Mouse (Mus musculus) left cerebral cortex, adult 18-20 months (tissue): ENCODE measurements around the gene Rbm15b. TPM values are rescaled to one million over a fixed set of nuclear protein-coding genes. Genes with fewer than 3 reads are reported as not detected.

ENCODE experiments used
- DNase-seq, 2 experiments: peaks; one replicate each; pipeline ENCODE4 v3.0.0; 2021 to 2022; ENCODE audit warnings: low spot score in 2 of 2, mixed read lengths in 1 of 2
- long read RNA-seq, 2 experiments: library from polyadenylated mRNA; stranded (forward); transcript quantifications; one replicate each; pipeline ENCODE4 v2.0.0; 2021
- total RNA-seq, 2 experiments: library from RNA; stranded (reverse); gene quantifications; 2 replicates each; pipeline ENCODE4 v1.2.3; 2021

Gene Rbm15b
- total RNA-seq: 10 to 100 TPM; 56.2 to 60.2 TPM
- long read RNA-seq, experiment 1, full-length matches to known transcripts: 73 of 73 reads
- long read RNA-seq, experiment 1, partial matches to known transcripts: 0 of 73 reads
- long read RNA-seq, experiment 1, other reads (novel, unspliced or antisense): 0 of 73 reads
- long read RNA-seq, experiment 2, full-length matches to known transcripts: 56 of 56 reads
- long read RNA-seq, experiment 2, partial matches to known transcripts: 0 of 56 reads
- long read RNA-seq, experiment 2, other reads (novel, unspliced or antisense): 0 of 56 reads

GRCm38 (mm10) chr9:106886828-106887702 is at the start of gene Rbm15b:
Rbm15b (minus strand) TSS chr9:106887428.
- peak; percentile 98 to 99 for DNase-seq

GRCm38 (mm10) chr9:106934998-106935397 is 47.8 kb upstream of the Rbm15b start:
- peak in 1 of 2 experiments; percentile 20 for DNase-seq

GRCm38 (mm10) chr9:106914878-106915277 is 27.6 kb upstream of the Rbm15b start:
- no peak for DNase-seq

- no peak for DNase-seq
These were observed 26.5 kb upstream of the Rbm15b start for GRCm38 (mm10) chr9:106913759-106914158.

GRCm38 (mm10) chr9:106911624-106912023 is 24.4 kb upstream of the Rbm15b start:
- DNase-seq: no peak

- DNase-seq: no peak
These were observed 21.5 kb upstream of the Rbm15b start for GRCm38 (mm10) chr9:106908715-106909114.

GRCm38 (mm10) chr9:106908174-106908573 is 20.9 kb upstream of the Rbm15b start:
- DNase-seq: no peak

GRCm38 (mm10) chr9:106906597-106906996 is 19.4 kb upstream of the Rbm15b start:
- DNase-seq: no peak

- DNase-seq: peak in 1 of 2 experiments; percentile 51
These were observed 16.5 kb upstream of the Rbm15b start for GRCm38 (mm10) chr9:106903791-106904134.

GRCm38 (mm10) chr9:106903099-106903790 is 16.0 kb upstream of the Rbm15b start:
- DNase-seq: no peak

- DNase-seq: peak in 1 of 2 experiments; percentile 27
These were observed 14.4 kb upstream of the Rbm15b start for GRCm38 (mm10) chr9:106901596-106901995.

- DNase-seq: no peak
These were observed 11.7 kb upstream of the Rbm15b start for GRCm38 (mm10) chr9:106898901-106899300.

GRCm38 (mm10) chr9:106893327-106893726 is 6.1 kb upstream of the Rbm15b start:
- DNase-seq: no peak

GRCm38 (mm10) chr9:106892552-106892875 is 5.3 kb upstream of the Rbm15b start:
- DNase-seq: no peak

GRCm38 (mm10) chr9:106891829-106892551 is 4.8 kb upstream of the Rbm15b start, which contains the start of gene Manf:
Manf (minus strand) TSS chr9:106891979.
- DNase-seq: peak; percentile 97 to 99

- DNase-seq: no peak
These were observed 4.1 kb upstream of the Rbm15b start for GRCm38 (mm10) chr9:106891341-106891741.

GRCm38 (mm10) chr9:106890496-106891240 is 3.4 kb upstream of the Rbm15b start:
- no peak for DNase-seq

GRCm38 (mm10) chr9:106889321-106889720 is 2.1 kb upstream of the Rbm15b start:
- DNase-seq: no peak

GRCm38 (mm10) chr9:106888346-106888745 is 1.1 kb upstream of the Rbm15b start:
- DNase-seq: no peak
